Mouse (Mus musculus): ENCODE results near the gene Tbc1d7. TPM values are rescaled to one million over a fixed set of nuclear protein-coding genes. Genes with fewer than 3 reads are reported as not detected.

Gene Tbc1d7
- polyA plus RNA-seq, 1 experiment from 2014 or later, result 50.1 TPM

- Histone ChIP-seq H3K4me1 (replicated peaks) (peaks cover 9% of the 10 kb centered on the region), H3K9me3 (replicated peaks) (no peaks in the 10 kb centered on the region), H3K4me2 (no peak overlapping the region), H3K4me3 (no peak overlapping the region), H3K27ac (no peak overlapping the region), H3K9ac (no peak overlapping the region), H3K27me3 (no peaks in the 10 kb centered on the region), H3K36me3 (peaks cover 28% of the 10 kb centered on the region; the same call in 1 of the 2 replicates)
- ATAC-seq (replicated peaks; ENCODE audit: insufficient number of reproducible peaks, insufficient read depth, low FRiP score, low read depth), result no peak
- WGBS, result 71% methylated on average over 9 of the region's 9 CpGs
These were observed 3.6 kb downstream of the Tbc1d7 start for GRCm38 (mm10) chr13:43167721-43168120.

DNA sequence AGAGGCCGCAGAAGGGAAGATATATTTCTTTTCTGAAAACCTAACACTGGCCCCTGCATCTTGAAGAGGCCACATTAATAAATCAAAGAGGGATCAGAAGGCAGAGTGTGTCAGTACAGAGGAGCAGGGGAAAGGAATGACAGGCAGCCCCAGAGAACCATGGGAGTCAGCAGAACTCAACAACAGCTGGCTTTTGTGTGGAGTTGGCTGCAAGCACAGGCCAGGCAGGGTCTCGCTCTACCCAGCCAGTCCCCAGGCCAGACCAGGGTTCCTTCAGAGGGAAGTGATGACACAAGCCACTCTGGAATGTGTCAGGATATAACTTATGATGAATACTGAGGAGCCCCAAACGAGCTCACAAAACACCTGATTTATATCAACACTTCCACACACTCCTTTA is 11.9 kb downstream of the Tbc1d7 start:
- H3K27me3 ChIP-seq, result no peaks in the 10 kb centered on the region
- no peak overlapping the region for H3K4me2 ChIP-seq
- no peak overlapping the region for H3K9ac ChIP-seq
- H3K4me3 ChIP-seq, result no peak overlapping the region
- peak overlapping the region; percentile 23 for H3K27ac ChIP-seq
- no peaks in the 10 kb centered on the region for H3K9me3 ChIP-seq (replicated peaks)
- ATAC-seq (replicated peaks; ENCODE audit: insufficient number of reproducible peaks, insufficient read depth, low FRiP score, low read depth), result peak; percentile 73; the same call in 1 of the 2 replicates
- 44% methylated on average over 3 of the region's 3 CpGs for WGBS
- H3K36me3 ChIP-seq, result peaks cover 10% of the 10 kb centered on the region; the same call in 1 of the 2 replicates
- H3K4me1 ChIP-seq (replicated peaks), result peaks cover 17% of the 10 kb centered on the region; the same call in 1 of the 2 replicates

GRCm38 (mm10) chr13:43158281-43158680 is 13.0 kb downstream of the Tbc1d7 start:
- Histone ChIP-seq H3K4me2 (no peak overlapping the region), H3K27ac (no peak overlapping the region)
- WGBS, result 75% methylated on average over 5 of the region's 5 CpGs

GRCm38 (mm10) chr13:43157370-43157769 is 13.9 kb downstream of the Tbc1d7 start:
- no peak overlapping the region for H3K27ac ChIP-seq
- no peaks in the 10 kb centered on the region for H3K9me3 ChIP-seq (replicated peaks)
- H3K4me3 ChIP-seq, result no peak overlapping the region
- peaks cover 17% of the 10 kb centered on the region; the same call in 1 of the 2 replicates for H3K4me1 ChIP-seq (replicated peaks)
- H3K4me2 ChIP-seq, result no peak overlapping the region
- 0 out of 2 replicates have a peak, but pooled peaks cover 12% of the 10 kb centered on the region for H3K36me3 ChIP-seq
- no peak for ATAC-seq (replicated peaks; ENCODE audit: insufficient number of reproducible peaks, insufficient read depth, low FRiP score, low read depth)
- H3K9ac ChIP-seq, result no peak overlapping the region
- 42% methylated on average over 5 of the region's 5 CpGs for WGBS
- no peaks in the 10 kb centered on the region for H3K27me3 ChIP-seq

More at GRCm38 (mm10) chr13:43158281-43158680, 13.0 kb downstream of the Tbc1d7 start:
- ATAC-seq (replicated peaks; ENCODE audit: insufficient number of reproducible peaks, insufficient read depth, low FRiP score, low read depth), result no peak
- Histone ChIP-seq H3K36me3 (0 out of 2 replicates have a peak, but pooled peaks cover 14% of the 10 kb centered on the region), H3K9ac (no peak overlapping the region), H3K4me1 (replicated peaks) (peaks cover 17% of the 10 kb centered on the region; the same call in 1 of the 2 replicates), H3K27me3 (no peaks in the 10 kb centered on the region), H3K4me3 (no peak overlapping the region), H3K9me3 (replicated peaks) (no peaks in the 10 kb centered on the region)

DNA sequence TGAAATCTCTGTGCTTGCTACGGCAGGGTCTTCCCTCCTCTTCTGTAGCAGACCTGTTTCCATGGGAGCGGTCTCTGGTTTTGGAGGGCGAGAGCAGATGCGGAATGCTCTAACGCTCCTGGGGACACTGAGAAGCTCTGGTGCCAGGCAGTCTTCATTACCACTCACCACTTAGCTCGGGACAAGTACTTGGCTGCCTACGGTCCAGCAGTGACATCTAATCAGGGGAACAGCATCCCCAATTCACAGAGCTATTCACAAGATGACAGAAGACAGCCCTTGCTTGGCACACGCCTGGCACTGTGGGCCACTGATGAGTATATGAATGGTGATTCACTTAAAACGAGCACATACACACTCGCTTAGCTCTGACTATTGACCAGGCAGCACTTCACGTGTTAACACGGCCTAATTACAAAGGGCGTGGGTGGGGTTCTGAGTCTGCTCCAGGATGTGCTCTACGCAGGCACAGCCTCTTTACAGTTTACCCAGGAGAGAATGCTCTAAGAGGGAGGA is 19.2 kb downstream of the Tbc1d7 start:
- ATAC-seq (replicated peaks; ENCODE audit: insufficient number of reproducible peaks, insufficient read depth, low FRiP score, low read depth), result no peak
- peaks cover 10% of the 10 kb centered on the region; the same call in 1 of the 2 replicates for H3K4me1 ChIP-seq (replicated peaks)
- H3K36me3 ChIP-seq, result 0 out of 2 replicates have a peak, but pooled peaks cover 15% of the 10 kb centered on the region
- no peak overlapping the region for H3K27ac ChIP-seq
- no peak overlapping the region for H3K4me3 ChIP-seq
- H3K27me3 ChIP-seq, result no peaks in the 10 kb centered on the region
- H3K9me3 ChIP-seq (replicated peaks), result no peaks in the 10 kb centered on the region
- no peak overlapping the region for H3K4me2 ChIP-seq
- WGBS, result 77% methylated on average over 14 of the region's 14 CpGs
- H3K9ac ChIP-seq, result no peak overlapping the region

DNA sequence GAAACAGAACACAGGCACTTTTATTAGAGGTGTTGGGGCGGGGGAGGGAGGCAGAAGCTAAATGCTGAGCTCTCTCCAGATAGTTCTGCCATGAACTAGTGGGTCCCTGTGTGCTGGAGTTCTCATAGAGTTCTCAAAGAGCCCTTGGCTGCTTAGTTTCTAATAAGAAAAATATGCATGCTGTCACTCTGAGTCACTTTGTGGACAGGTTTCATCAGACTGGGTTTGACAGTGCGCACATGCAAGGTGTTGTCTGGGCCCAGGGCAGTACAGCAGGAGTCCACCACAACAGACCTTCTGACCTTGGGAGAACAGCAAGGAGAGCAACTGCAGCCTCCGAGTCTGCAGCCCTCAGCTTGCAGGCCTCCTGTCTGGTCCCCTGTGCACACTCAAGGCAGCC is 21.6 kb downstream of the Tbc1d7 start:
- H3K4me1 ChIP-seq (replicated peaks), result peaks cover 16% of the 10 kb centered on the region
- H3K36me3 ChIP-seq, result 0 out of 2 replicates have a peak, but pooled peaks cover 14% of the 10 kb centered on the region
- H3K4me3 ChIP-seq, result no peak overlapping the region
- no peaks in the 10 kb centered on the region for H3K9me3 ChIP-seq (replicated peaks)
- no peaks in the 10 kb centered on the region for H3K27me3 ChIP-seq
- no peak overlapping the region for H3K4me2 ChIP-seq
- ATAC-seq (replicated peaks; ENCODE audit: insufficient number of reproducible peaks, insufficient read depth, low FRiP score, low read depth), result no peak
- H3K27ac ChIP-seq, result no peak overlapping the region
- WGBS, result 69% methylated on average over 3 of the region's 3 CpGs
- H3K9ac ChIP-seq, result no peak overlapping the region

DNA sequence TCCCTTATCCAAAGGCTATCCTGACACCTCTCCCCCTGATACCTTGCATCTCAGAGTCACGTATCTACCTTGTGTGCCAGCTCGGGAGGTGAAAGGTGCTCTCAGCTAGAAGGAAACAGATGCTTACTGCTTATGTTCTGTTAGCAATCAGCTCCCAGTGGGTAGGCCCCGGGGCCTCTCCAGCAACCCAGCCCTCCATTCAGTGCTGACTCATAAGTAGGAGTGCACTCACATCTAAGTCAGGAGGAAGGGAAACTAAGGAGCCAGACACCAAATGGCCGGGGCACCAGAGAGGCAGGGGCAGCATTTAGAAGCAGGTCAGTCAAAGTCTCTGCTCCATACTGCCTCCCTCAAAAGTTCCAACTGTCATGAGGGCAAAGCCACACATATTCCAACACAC is 22.6 kb downstream of the Tbc1d7 start:
- no peak overlapping the region for H3K4me2 ChIP-seq
- H3K9ac ChIP-seq, result no peak overlapping the region
- H3K4me3 ChIP-seq, result no peak overlapping the region
- no peaks in the 10 kb centered on the region for H3K9me3 ChIP-seq (replicated peaks)
- H3K27ac ChIP-seq, result no peak overlapping the region
- H3K27me3 ChIP-seq, result no peaks in the 10 kb centered on the region
- no peak for ATAC-seq (replicated peaks; ENCODE audit: insufficient number of reproducible peaks, insufficient read depth, low FRiP score, low read depth)
- H3K36me3 ChIP-seq, result 0 out of 2 replicates have a peak, but pooled peaks cover 6% of the 10 kb centered on the region
- peaks cover 16% of the 10 kb centered on the region for H3K4me1 ChIP-seq (replicated peaks)
- 66% methylated on average over 4 of the region's 4 CpGs for WGBS

GRCm38 (mm10) chr13:43146515-43147258 is 24.6 kb downstream of the Tbc1d7 start:
- ATAC-seq (replicated peaks; ENCODE audit: insufficient number of reproducible peaks, insufficient read depth, low FRiP score, low read depth), result no peak
- peaks cover 13% of the 10 kb centered on the region for H3K4me1 ChIP-seq (replicated peaks)
- 51% methylated on average over 8 of the region's 8 CpGs for WGBS
- H3K9ac ChIP-seq, result no peak overlapping the region
- H3K27me3 ChIP-seq, result no peaks in the 10 kb centered on the region
- no peak overlapping the region for H3K4me3 ChIP-seq
- no peak overlapping the region for H3K27ac ChIP-seq
- no peaks in the 10 kb centered on the region for H3K9me3 ChIP-seq (replicated peaks)
- H3K36me3 ChIP-seq, result 0 out of 2 replicates have a peak, but pooled peaks cover 2% of the 10 kb centered on the region
- no peak overlapping the region for H3K4me2 ChIP-seq

GRCm38 (mm10) chr13:43144720-43145418 is 26.4 kb downstream of the Tbc1d7 start:
- H3K4me1 ChIP-seq (replicated peaks), result peaks cover 11% of the 10 kb centered on the region
- H3K9me3 ChIP-seq (replicated peaks), result no peaks in the 10 kb centered on the region
- H3K4me2 ChIP-seq, result no peak overlapping the region
- H3K27ac ChIP-seq, result no peak overlapping the region
- no peaks in the 10 kb centered on the region for H3K27me3 ChIP-seq
- H3K9ac ChIP-seq, result no peak overlapping the region
- WGBS, result 68% methylated on average over 7 of the region's 7 CpGs
- no peak overlapping the region for H3K4me3 ChIP-seq
- H3K36me3 ChIP-seq, result no peaks in the 10 kb centered on the region
- no peak for ATAC-seq (replicated peaks; ENCODE audit: insufficient number of reproducible peaks, insufficient read depth, low FRiP score, low read depth)

DNA sequence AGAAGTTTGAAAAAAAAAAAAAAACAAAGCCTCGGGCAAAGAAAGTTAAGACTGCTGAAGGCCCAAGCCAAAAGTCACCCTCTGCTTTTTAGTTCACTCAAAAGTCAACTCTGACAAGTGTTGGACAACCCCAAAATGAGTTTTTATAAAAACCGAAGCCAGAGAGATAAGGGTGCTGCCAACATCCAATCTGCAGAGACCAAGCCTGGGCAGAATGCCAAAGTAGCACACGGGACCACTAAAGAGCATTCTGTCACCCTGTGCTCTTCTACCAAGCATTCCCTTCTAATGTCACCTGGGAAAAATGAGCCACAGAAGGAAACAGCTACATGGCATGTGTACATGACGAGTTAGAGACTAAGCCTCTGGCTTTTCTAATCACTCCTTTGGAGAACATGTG is 36.8 kb downstream of the Tbc1d7 start:
- Histone ChIP-seq H3K9ac (no peak overlapping the region), H3K4me1 (replicated peaks) (peaks cover 49% of the 10 kb centered on the region), H3K27ac (peak overlapping the region; percentile 96), H3K4me2 (no peak overlapping the region), H3K4me3 (no peak overlapping the region), H3K9me3 (replicated peaks) (no peaks in the 10 kb centered on the region), H3K27me3 (no peaks in the 10 kb centered on the region), H3K36me3 (no peaks in the 10 kb centered on the region)
- 14% methylated on average over 4 of the region's 4 CpGs for whole genome bisulfite sequencing
- peak; percentile 79 for ATAC-seq (replicated peaks; ENCODE audit: insufficient number of reproducible peaks, insufficient read depth, low FRiP score, low read depth)

- H3K27me3 ChIP-seq, result no peaks in the 10 kb centered on the region
- H3K27ac ChIP-seq, result peak overlapping the region; percentile 96
- H3K36me3 ChIP-seq, result no peaks in the 10 kb centered on the region
- no peak overlapping the region for H3K4me2 ChIP-seq
- H3K9me3 ChIP-seq (replicated peaks), result no peaks in the 10 kb centered on the region
- peaks cover 49% of the 10 kb centered on the region for H3K4me1 ChIP-seq (replicated peaks)
- WGBS, result 28% methylated on average over 7 of the region's 7 CpGs
- no peak overlapping the region for H3K9ac ChIP-seq
- peak; percentile 28; the same call in 1 of the 2 replicates for ATAC-seq (replicated peaks; ENCODE audit: insufficient number of reproducible peaks, insufficient read depth, low FRiP score, low read depth)
- H3K4me3 ChIP-seq, result no peak overlapping the region
These were observed 37.9 kb downstream of the Tbc1d7 start for GRCm38 (mm10) chr13:43133400-43133799.

All from heart, embryonic 15.5 days (tissue).